Mouse (Mus musculus): ENCODE data around the gene Ubqln1. TPM values are rescaled to one million over a fixed set of nuclear protein-coding genes. Genes with fewer than 3 reads are reported as not detected.

The Ubqln1 gene
- polyA plus RNA-seq (2016; fragmentation: Nextera tagmentation; extraction: Ambion mirVana) = 100 and 119 TPM in 2 replicates

DNA sequence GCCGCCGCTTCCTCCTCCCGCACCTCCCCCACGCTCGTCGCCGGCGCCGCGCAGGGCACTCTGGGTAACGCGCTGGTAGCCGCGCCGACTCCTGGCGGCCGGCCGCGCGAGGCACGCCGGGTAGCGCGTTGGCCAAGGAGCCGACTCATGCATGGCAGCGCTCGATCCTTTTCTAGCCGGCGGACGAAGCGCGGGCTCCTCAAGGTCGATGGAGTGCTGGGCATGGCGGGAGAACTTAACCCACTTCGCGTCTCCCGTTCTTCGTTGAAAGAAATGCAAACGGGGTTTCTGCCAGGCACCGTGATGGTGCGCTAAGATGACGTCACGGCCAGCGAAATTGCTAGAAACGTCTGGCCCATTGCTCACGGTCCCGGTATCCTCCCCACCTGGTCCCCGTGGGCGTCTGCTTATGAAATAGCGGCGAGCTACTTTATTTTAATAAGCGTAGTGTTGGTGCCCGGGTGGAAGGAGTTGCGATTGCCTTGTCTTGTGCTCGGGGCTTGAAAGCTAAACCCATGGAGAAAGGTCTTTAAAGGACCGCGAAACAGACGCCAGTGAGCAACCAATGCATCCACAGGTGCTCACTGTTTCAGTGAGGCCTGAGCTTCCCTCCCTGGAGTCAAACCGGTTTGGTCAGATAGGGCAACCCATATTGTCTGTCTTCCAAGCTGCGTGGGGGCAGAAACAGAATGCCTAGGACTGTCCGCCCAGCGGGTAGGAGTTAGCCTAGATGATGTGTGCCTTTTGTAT is at the start of gene Ubqln1:
Ubqln1 (minus strand) TSS at position 62 of the 750 bp plus-strand sequence.
- no peaks in the 10 kb centered on the region for H3K36me3 ChIP-seq
- WGBS = 3% methylated on average over 62 of the region's 62 CpGs
- H3K4me1 ChIP-seq = peaks cover 27% of the 10 kb centered on the region

DNA sequence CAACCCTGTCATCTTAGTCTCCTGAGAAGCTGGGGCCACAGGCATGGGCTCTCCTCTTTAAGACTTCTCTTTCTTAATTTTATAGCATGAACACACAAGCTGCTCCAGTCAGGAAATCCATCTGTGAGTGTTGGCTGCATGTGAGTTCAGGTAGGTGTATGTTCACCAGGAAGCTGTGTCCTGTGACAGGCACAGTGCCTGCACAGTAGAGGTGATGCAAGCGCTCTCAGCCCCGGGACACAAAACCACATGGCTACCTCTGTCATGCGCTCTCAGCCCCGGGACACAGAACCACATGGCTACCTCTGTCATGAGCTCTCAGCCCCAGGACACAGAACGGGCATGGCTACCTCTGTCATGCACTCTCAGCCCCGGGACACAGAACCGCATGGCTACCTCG is 48.1 kb upstream of the Ubqln1 start:
- 86% methylated on average over 8 of the region's 8 CpGs for WGBS

More for the DNA sequence above, at the start of gene Ubqln1:
- Histone ChIP-seq H3K27me3 (ENCODE audit: insufficient read depth, poor library complexity, severe bottlenecking) (no peaks in the 10 kb centered on the region), H3K4me3 (peak within 1 kb of the TSS; percentile 99), H3K9me3 (no peaks in the 10 kb centered on the region), H3K27ac (peak within 1 kb of the TSS; percentile 98)
- peak; percentile 92 for DNase-seq (ENCODE audit: low spot score)

DNA sequence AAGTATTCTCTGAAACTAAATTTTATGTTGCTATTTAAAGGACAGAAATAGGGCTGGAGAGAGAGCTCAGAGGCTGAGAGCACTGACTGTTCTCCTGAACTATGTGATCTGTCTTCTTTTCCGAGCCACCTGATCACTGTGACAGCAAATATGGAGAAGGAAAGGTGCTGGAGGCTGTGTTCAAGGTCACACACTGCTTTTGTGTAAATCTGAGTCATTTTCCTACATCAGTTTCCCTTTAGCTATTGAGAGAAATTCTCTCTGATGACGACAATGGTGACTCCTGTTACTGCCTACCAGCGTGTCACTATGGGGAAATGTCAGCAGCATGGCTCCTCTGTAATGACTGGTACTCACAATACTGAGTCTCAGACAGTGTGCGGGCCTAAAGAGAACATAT is 46.2 kb upstream of the Ubqln1 start:
- peak overlapping the region; percentile 32; the same call in 1 of the 2 replicates for H3K27ac ChIP-seq
- 74% methylated on average over 4 of the region's 4 CpGs for WGBS

More for the DNA sequence above, 48.1 kb upstream of the Ubqln1 start:
- peaks cover 19% of the 10 kb centered on the region for H3K36me3 ChIP-seq
- H3K27ac ChIP-seq = no peak overlapping the region
- H3K9me3 ChIP-seq = no peaks in the 10 kb centered on the region
- no peaks in the 10 kb centered on the region for H3K27me3 ChIP-seq (ENCODE audit: insufficient read depth, poor library complexity, severe bottlenecking)
- no peak overlapping the region for H3K4me3 ChIP-seq
- 0 out of 2 replicates have a peak, but pooled peaks cover 4% of the 10 kb centered on the region for H3K4me1 ChIP-seq
- DNase-seq (ENCODE audit: low spot score) = no peak

DNA sequence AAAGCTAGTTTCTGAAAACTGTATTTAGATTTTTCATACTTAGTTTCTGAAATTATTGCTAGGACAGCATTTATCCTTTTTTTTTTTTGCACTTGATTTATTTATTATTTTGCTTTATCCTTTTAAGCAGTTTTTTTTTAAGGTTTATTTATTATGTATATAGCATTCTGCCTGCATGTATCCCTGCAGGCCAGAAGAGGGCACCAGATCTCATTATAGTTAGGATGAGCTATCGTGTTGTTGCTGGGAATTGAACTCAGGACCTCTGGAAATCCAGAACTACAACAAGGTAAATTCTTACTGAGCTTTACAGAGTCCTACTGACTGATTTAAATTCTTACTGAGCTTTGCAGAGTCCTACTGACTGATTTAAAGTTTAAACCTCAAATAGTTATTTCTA is 37.8 kb upstream of the Ubqln1 start:
- H3K27ac ChIP-seq = no peak overlapping the region
- no peak for DNase-seq (ENCODE audit: low spot score)
- WGBS = 88% methylated on average over 1 of the region's 1 CpGs
- no peaks in the 10 kb centered on the region for H3K4me1 ChIP-seq
- no peaks in the 10 kb centered on the region for H3K27me3 ChIP-seq (ENCODE audit: insufficient read depth, poor library complexity, severe bottlenecking)
- peaks cover 26% of the 10 kb centered on the region for H3K36me3 ChIP-seq
- H3K9me3 ChIP-seq = no peaks in the 10 kb centered on the region
- H3K4me3 ChIP-seq = no peak overlapping the region

More for the DNA sequence above, 46.2 kb upstream of the Ubqln1 start:
- Histone ChIP-seq H3K36me3 (peaks cover 19% of the 10 kb centered on the region), H3K4me3 (no peak overlapping the region), H3K4me1 (0 out of 2 replicates have a peak, but pooled peaks cover 2% of the 10 kb centered on the region), H3K9me3 (no peaks in the 10 kb centered on the region), H3K27me3 (ENCODE audit: insufficient read depth, poor library complexity, severe bottlenecking) (no peaks in the 10 kb centered on the region)
- no peak for DNase-seq (ENCODE audit: low spot score)

DNA sequence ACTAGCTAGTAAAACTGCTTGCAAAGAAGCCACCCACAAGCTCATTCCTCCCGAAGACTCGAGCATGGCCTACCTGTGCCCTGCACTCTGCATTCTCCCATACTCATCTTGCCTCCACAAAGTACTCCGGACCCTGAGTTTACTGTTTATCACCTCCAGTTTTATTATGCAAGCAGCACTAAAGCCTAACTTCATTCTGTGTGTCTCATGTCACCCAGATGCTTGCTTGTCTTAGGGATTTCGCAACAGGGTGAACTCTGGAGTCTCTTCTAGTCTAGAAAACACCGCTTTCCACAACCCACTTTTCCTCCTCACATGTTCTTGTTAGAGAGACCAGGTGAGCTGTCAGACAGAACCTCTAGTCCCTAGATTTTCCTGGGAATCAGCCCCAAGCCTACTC is 33.5 kb upstream of the Ubqln1 start:
- Histone ChIP-seq H3K27ac (no peak overlapping the region), H3K27me3 (ENCODE audit: insufficient read depth, poor library complexity, severe bottlenecking) (no peaks in the 10 kb centered on the region), H3K4me3 (no peak overlapping the region), H3K36me3 (peaks cover 18% of the 10 kb centered on the region; the same call in 1 of the 2 replicates), H3K4me1 (no peaks in the 10 kb centered on the region), H3K9me3 (no peaks in the 10 kb centered on the region)
- WGBS = 87% methylated on average over 5 of the region's 5 CpGs
- DNase-seq (ENCODE audit: low spot score) = no peak

DNA sequence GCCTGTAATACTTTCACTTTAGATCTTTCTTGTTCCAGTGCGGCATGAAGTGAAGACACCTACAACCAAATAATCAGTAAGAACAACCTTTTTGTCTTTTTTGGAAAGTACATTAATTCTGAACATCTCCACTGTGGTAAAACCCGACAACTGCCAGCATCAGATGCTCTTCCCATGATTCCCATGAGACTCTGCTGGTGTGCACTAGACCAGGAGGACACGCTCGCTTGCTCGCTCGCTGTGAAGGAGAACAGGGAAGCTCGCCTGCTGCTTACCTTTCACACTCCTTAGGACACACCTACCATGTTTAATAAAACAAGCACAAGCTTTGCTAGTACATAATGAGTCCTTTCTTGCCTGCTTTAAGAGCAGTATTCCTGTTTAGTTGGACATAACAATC is 21.1 kb upstream of the Ubqln1 start:
- Histone ChIP-seq H3K27ac (no peak overlapping the region), H3K4me3 (no peak overlapping the region), H3K36me3 (peaks cover 10% of the 10 kb centered on the region; the same call in 1 of the 2 replicates), H3K4me1 (no peaks in the 10 kb centered on the region), H3K27me3 (ENCODE audit: insufficient read depth, poor library complexity, severe bottlenecking) (no peaks in the 10 kb centered on the region), H3K9me3 (no peaks in the 10 kb centered on the region)
- peak; percentile 59 for DNase-seq (ENCODE audit: low spot score)
- 92% methylated on average over 7 of the region's 7 CpGs for WGBS

DNA sequence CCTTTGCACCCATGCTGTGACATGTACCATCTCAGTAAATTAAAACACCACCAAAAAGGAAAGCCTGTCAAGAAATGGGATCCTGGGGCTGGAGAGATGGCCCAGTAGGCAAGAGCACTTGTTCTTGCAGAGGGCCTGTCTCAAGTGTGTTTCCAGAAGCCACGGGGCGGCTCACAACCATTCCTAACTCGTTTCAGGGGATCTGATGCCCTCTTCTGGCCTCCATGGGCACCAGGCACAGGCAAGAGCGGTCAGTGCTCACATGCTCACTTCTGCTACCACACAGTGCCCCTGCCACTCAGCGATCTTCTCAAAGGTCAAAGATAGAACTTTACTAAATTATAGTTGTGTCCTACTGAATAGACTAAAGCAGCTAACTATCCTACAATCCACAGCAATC is 17.2 kb upstream of the Ubqln1 start:
- Histone ChIP-seq H3K27ac (no peak overlapping the region), H3K4me1 (no peaks in the 10 kb centered on the region), H3K36me3 (peaks cover 6% of the 10 kb centered on the region; the same call in 1 of the 2 replicates), H3K9me3 (no peaks in the 10 kb centered on the region), H3K4me3 (no peak overlapping the region), H3K27me3 (ENCODE audit: insufficient read depth, poor library complexity, severe bottlenecking) (no peaks in the 10 kb centered on the region)
- no peak for DNase-seq (ENCODE audit: low spot score)
- 43% methylated on average over 5 of the region's 5 CpGs for WGBS

DNA sequence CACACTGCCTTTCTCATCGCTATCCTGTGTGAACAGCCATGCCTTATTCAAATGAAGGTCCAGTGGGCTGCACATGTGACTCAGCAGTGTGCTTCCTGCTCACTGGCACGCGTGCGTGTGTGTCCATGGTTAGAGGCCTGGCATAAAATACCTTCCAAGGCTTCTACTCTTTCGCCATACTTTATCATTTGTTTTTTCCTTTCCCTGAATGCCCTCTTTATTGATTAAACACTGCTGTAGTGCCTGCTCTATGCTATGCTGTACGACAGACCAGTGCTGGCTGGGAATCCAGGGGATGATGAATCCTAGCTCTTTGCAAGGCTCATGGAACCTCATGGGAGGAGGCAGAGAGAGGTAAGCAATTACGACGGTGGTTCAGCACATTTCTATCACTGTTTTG is 16.6 kb upstream of the Ubqln1 start:
- no peak for DNase-seq (ENCODE audit: low spot score)
- no peaks in the 10 kb centered on the region for H3K4me1 ChIP-seq
- 86% methylated on average over 8 of the region's 8 CpGs for WGBS
- no peaks in the 10 kb centered on the region for H3K9me3 ChIP-seq
- peaks cover 6% of the 10 kb centered on the region; the same call in 1 of the 2 replicates for H3K36me3 ChIP-seq
- no peak overlapping the region for H3K4me3 ChIP-seq
- H3K27ac ChIP-seq = no peak overlapping the region
- H3K27me3 ChIP-seq (ENCODE audit: insufficient read depth, poor library complexity, severe bottlenecking) = no peaks in the 10 kb centered on the region

DNA sequence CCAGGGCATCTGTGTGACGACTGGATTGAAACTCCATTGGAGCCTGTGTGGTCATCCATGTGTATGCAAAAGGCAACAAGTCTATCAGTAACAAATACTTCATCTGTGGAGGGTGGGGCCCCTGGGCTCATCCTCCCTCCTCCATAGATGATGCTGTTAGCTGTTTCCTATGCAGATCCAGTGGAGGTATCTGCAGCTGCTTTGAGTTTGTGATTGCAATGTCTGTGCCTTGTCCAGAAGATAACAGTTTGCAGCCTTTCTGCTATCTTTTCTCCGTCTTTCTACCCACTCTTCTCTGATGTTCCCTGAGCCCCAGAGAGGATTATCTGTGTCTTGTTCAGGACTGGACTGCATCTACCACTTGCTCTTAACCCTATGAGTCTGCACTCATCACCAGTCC is 13.2 kb upstream of the Ubqln1 start:
- Histone ChIP-seq H3K27ac (no peak overlapping the region), H3K27me3 (ENCODE audit: insufficient read depth, poor library complexity, severe bottlenecking) (no peaks in the 10 kb centered on the region), H3K36me3 (peaks cover 4% of the 10 kb centered on the region; the same call in 1 of the 2 replicates), H3K4me3 (no peak overlapping the region), H3K9me3 (no peaks in the 10 kb centered on the region), H3K4me1 (no peaks in the 10 kb centered on the region)
- DNase-seq (ENCODE audit: low spot score) = no peak
- 53% methylated on average over 2 of the region's 2 CpGs for WGBS

DNA sequence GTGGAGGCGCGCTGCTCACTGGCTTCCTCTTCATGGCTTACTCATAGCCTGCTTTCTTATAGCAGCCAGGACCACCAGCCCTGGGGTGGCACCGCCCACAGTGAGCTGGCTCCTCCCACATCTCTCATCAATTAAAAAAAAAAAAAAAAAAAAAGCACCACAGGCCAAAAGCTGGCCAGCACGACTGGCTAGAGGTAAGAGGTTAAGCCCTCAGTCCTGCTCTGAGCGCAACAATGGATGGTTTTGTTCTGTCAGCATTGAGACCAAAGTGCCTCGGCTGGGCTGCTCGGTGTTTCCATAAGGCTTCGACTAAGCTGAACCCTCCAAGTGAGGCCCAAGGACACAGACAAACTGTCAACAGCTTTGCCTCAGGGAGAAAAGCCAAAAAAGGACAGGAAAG is 10.2 kb upstream of the Ubqln1 start:
- H3K9me3 ChIP-seq = no peaks in the 10 kb centered on the region
- H3K4me3 ChIP-seq = no peak overlapping the region
- no peak for DNase-seq (ENCODE audit: low spot score)
- no peak overlapping the region for H3K27ac ChIP-seq
- H3K4me1 ChIP-seq = no peaks in the 10 kb centered on the region
- no peaks in the 10 kb centered on the region for H3K36me3 ChIP-seq
- WGBS = 74% methylated on average over 8 of the region's 8 CpGs
- H3K27me3 ChIP-seq (ENCODE audit: insufficient read depth, poor library complexity, severe bottlenecking) = no peaks in the 10 kb centered on the region

DNA sequence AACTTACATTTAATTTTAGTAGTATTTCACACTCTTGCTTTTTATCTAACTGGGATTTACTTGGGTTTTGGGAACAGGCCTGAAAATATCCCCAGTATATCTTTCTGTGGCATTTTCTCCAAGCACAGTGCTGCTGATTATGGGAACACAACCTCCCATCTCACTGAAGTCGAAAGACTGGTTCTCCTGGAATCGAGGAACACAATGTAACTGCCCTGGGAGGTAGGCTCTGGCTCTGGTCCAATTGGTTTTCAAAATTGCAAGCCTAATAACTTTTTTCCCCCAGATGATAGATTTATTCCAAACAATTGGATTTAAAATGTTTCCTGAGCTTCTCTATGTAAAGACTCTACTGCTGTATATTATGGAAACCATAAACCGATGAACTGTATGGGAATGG is 4.8 kb upstream of the Ubqln1 start:
- WGBS = 81% methylated on average over 3 of the region's 3 CpGs
- Histone ChIP-seq H3K4me3 (no peak overlapping the region), H3K27me3 (ENCODE audit: insufficient read depth, poor library complexity, severe bottlenecking) (no peaks in the 10 kb centered on the region), H3K36me3 (no peaks in the 10 kb centered on the region), H3K27ac (no peak overlapping the region), H3K4me1 (peaks cover 6% of the 10 kb centered on the region; the same call in 1 of the 2 replicates), H3K9me3 (no peaks in the 10 kb centered on the region)
- DNase-seq (ENCODE audit: low spot score) = no peak

DNA sequence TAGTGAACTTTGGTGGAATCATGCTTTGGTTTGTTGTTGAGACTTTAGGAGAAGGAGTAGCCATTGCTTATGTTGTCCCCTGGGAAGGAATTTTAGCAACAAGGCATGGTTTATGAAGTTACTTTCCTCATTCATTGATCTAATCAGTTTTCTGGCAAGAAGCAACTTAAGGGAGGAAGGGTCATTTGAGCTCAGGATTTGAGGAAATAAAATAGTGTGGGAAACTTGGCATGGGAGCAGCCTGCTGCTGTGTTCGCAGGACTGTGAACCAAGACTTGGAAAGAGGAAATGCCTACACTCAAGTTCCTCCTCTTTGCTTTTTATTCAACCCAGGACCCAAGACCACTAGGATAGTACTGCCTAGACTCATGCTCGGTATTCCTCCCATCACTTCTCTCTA is 2.1 kb upstream of the Ubqln1 start:
- H3K4me3 ChIP-seq = no peak overlapping the region
- H3K27ac ChIP-seq = no peak overlapping the region
- H3K4me1 ChIP-seq = peaks cover 20% of the 10 kb centered on the region
- H3K36me3 ChIP-seq = no peaks in the 10 kb centered on the region
- WGBS = 86% methylated on average over 2 of the region's 2 CpGs
- no peaks in the 10 kb centered on the region for H3K27me3 ChIP-seq (ENCODE audit: insufficient read depth, poor library complexity, severe bottlenecking)
- DNase-seq (ENCODE audit: low spot score) = no peak
- no peaks in the 10 kb centered on the region for H3K9me3 ChIP-seq

DNA sequence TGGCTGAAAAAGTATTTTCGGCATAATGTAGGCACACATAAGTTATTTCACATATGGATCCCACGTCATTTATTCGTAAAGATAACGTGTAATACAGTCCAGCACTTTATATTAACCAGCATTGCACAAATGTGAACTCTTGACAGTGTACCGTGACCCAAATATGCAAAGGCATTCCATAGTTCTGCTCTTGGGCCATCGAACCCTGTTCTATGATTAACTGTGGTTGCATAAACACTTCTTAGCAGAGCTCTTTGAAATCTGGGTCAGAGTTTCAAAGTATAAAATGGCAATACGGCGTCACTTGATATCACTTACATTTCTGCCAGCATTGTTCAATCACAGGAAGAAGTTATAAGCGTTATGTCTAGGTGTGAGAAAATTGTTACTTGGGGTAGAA is 942 bp upstream of the Ubqln1 start:
- Histone ChIP-seq H3K4me1 (peaks cover 27% of the 10 kb centered on the region), H3K9me3 (no peaks in the 10 kb centered on the region), H3K36me3 (no peaks in the 10 kb centered on the region), H3K4me3 (peak overlapping the region; percentile 99), H3K27ac (peak overlapping the region; percentile 98), H3K27me3 (ENCODE audit: insufficient read depth, poor library complexity, severe bottlenecking) (no peaks in the 10 kb centered on the region)
- WGBS = 85% methylated on average over 9 of the region's 9 CpGs
- DNase-seq (ENCODE audit: low spot score) = no peak
